Mouse (Mus musculus): Measurements from ENCODE around the gene Gm28035. TPM values are rescaled to one million over a fixed set of nuclear protein-coding genes. Genes with fewer than 3 reads are reported as not detected.

Gm28035 gene
- polyA plus RNA-seq (2014; fragmentation: Nextera tagmentation; extraction: Ambion mirVana) = 0.13 and 0.55 TPM in 2 replicates

DNA sequence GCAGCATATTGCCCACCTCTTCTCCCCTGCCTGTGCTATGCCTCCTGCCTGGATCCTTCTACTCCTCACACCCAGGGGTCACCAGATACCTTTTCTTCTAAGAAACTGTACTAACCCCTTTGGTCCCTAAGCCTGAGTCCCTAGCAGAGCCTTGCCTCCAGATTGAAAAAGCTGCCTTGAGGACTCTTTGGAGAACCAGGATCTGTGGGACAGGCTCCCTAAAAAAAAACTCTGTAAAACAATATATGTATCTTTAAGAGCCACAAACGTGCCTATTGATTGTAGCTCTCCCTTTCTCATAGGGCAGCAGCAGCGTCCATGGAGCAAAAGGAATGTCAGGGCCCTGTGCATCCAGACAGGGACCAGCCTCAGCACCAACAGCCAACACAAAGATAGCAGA, at the start of gene Gm28035:
TSS of gene Gm28035 (plus strand) at position 301 of the 400 bp plus-strand sequence.
- Histone ChIP-seq H3K36me3 (ENCODE audit: control insufficient read depth, insufficient read depth, low read length) (peaks cover 45% of the 10 kb centered on the region), H3K27me3 (ENCODE audit: control insufficient read depth, insufficient read depth, low read length) (no peaks in the 10 kb centered on the region), H3K27ac (replicated peaks in 1 of 2; ENCODE audit: control insufficient read depth in 1 of 2, insufficient read depth in 1 of 2, low read depth in 2 of 2, low read length in 2 of 2) (peak within 1 kb of the TSS; percentile 87 to 91), H3K9me3 (ENCODE audit: control insufficient read depth, low read length) (no peaks in the 10 kb centered on the region), H3K4me2 (ENCODE audit: low read length) (peak within 1 kb of the TSS; percentile 90), H3K9ac (ENCODE audit: low read length) (peak within 1 kb of the TSS; percentile 91), H3K4me3 (ENCODE audit: control insufficient read depth in 1 of 2, insufficient read depth in 1 of 2, low read depth in 1 of 2, low read length in 2 of 2) (peak within 1 kb of the TSS in 1 of 2 experiments; percentile 8; a peak in 2 of 4 replicates), H3K4me1 (ENCODE audit: control insufficient read depth in 2 of 2, insufficient read depth in 2 of 2, low read length in 2 of 2) (peaks cover 32 to 52% of the 10 kb centered on the region in 2 experiments)
- 51% methylated on average over 2 of the region's 2 CpGs for WGBS
- ATAC-seq (ENCODE audit: insufficient number of reproducible peaks, insufficient read depth, low FRiP score, low read depth) = no peak

DNA sequence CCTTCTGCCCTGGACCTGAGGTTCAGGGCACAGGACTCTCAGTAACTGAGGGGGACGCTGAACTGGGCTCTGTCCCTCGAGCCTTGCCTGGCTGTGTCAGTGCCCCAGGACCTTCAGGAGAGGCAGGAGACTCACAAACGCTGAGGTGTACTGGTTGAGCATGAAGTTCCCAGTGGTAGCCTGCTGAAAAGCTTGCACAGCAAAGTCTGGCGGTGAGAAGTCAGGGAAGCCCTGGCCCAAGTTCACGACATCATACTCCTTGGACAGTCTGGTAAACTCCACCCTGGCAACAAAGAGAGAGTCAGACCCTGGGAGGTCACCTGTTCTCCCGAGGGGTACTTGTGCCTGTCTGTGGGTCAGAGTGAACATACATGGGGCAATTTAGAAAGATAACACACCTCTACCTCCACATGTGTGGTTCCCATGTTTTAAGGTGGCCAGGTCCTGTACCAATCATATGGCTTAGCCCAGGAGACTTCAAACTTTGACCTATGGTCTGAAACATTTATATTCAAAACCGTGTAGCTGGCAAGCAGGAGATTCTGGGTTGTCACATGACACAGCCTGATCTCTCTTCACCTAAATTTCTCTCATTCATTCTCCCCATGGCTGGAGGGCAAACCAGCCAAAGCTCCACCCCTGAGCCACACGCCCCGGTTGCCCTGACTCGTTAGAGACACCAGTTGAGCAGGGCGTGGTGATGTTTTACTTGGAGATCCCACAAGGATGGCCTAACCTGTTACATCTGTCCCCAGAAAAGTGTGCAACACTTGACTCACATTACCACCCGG, 48.4 kb upstream of the Gm28035 start:
- no peaks in the 10 kb centered on the region for H3K9me3 ChIP-seq (ENCODE audit: control insufficient read depth, low read length)
- H3K4me1 ChIP-seq (ENCODE audit: control insufficient read depth in 2 of 2, insufficient read depth in 2 of 2, low read length in 2 of 2) = no peaks in the 10 kb centered on the region
- H3K4me3 ChIP-seq (ENCODE audit: control insufficient read depth in 1 of 2, insufficient read depth in 1 of 2, low read depth in 1 of 2, low read length in 2 of 2) = no peak overlapping the region
- no peak overlapping the region for H3K9ac ChIP-seq (ENCODE audit: low read length)
- H3K4me2 ChIP-seq (ENCODE audit: low read length) = no peak overlapping the region
- 86% methylated on average over 12 of the region's 12 CpGs for WGBS
- no peak overlapping the region for H3K27ac ChIP-seq (replicated peaks in 1 of 2; ENCODE audit: control insufficient read depth in 1 of 2, insufficient read depth in 1 of 2, low read depth in 2 of 2, low read length in 2 of 2)
- no peaks in the 10 kb centered on the region for H3K27me3 ChIP-seq (ENCODE audit: control insufficient read depth, insufficient read depth, low read length)
- no peak for ATAC-seq (ENCODE audit: insufficient number of reproducible peaks, insufficient read depth, low FRiP score, low read depth)
- no peaks in the 10 kb centered on the region for H3K36me3 ChIP-seq (ENCODE audit: control insufficient read depth, insufficient read depth, low read length)

DNA sequence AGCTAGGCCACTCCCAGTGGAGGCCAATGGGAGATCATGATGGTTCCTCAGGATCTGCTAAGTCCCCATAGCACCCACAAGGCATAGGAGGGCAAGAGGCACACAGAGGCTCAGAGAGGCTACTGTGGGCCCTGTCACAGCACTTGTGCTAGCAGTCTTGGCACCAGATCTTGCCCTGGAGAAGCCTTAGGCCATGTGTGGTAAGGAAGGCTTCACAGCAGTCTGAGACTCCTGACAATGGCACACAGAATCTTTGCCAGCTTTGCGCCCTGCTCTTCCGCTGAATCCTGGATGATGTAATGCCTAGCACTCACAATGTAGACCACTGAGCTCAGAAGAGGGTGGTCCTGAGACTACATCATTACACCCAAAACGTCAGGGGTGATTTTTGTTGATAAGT, 45.7 kb upstream of the Gm28035 start:
- peaks cover 0 to under 1% of the 10 kb centered on the region in 2 experiments; a peak in 1 of 4 replicates for H3K4me1 ChIP-seq (ENCODE audit: control insufficient read depth in 2 of 2, insufficient read depth in 2 of 2, low read length in 2 of 2)
- H3K27ac ChIP-seq (replicated peaks in 1 of 2; ENCODE audit: control insufficient read depth in 1 of 2, insufficient read depth in 1 of 2, low read depth in 2 of 2, low read length in 2 of 2) = no peak overlapping the region
- no peaks in the 10 kb centered on the region for H3K36me3 ChIP-seq (ENCODE audit: control insufficient read depth, insufficient read depth, low read length)
- no peaks in the 10 kb centered on the region for H3K27me3 ChIP-seq (ENCODE audit: control insufficient read depth, insufficient read depth, low read length)
- H3K9me3 ChIP-seq (ENCODE audit: control insufficient read depth, low read length) = no peaks in the 10 kb centered on the region
- H3K4me3 ChIP-seq (ENCODE audit: control insufficient read depth in 1 of 2, insufficient read depth in 1 of 2, low read depth in 1 of 2, low read length in 2 of 2) = no peak overlapping the region
- WGBS = 71% methylated on average over 3 of the region's 3 CpGs
- no peak overlapping the region for H3K9ac ChIP-seq (ENCODE audit: low read length)
- no peak for ATAC-seq (ENCODE audit: insufficient number of reproducible peaks, insufficient read depth, low FRiP score, low read depth)
- H3K4me2 ChIP-seq (ENCODE audit: low read length) = no peak overlapping the region

- Histone ChIP-seq H3K4me2 (ENCODE audit: low read length) (no peak overlapping the region), H3K4me1 (ENCODE audit: control insufficient read depth in 2 of 2, insufficient read depth in 2 of 2, low read length in 2 of 2) (peaks cover 2 to 13% of the 10 kb centered on the region in 2 experiments; a peak in 3 of 4 replicates), H3K36me3 (ENCODE audit: control insufficient read depth, insufficient read depth, low read length) (no peaks in the 10 kb centered on the region), H3K27ac (replicated peaks in 1 of 2; ENCODE audit: control insufficient read depth in 1 of 2, insufficient read depth in 1 of 2, low read depth in 2 of 2, low read length in 2 of 2) (no peak overlapping the region), H3K27me3 (ENCODE audit: control insufficient read depth, insufficient read depth, low read length) (no peaks in the 10 kb centered on the region), H3K9ac (ENCODE audit: low read length) (no peak overlapping the region), H3K4me3 (ENCODE audit: control insufficient read depth in 1 of 2, insufficient read depth in 1 of 2, low read depth in 1 of 2, low read length in 2 of 2) (no peak overlapping the region), H3K9me3 (ENCODE audit: control insufficient read depth, low read length) (no peaks in the 10 kb centered on the region)
- peak; percentile 13; the same call in 1 of the 2 replicates for ATAC-seq (ENCODE audit: insufficient number of reproducible peaks, insufficient read depth, low FRiP score, low read depth)
- 51% methylated on average over 4 of the region's 4 CpGs for WGBS
These were observed 42.3 kb upstream of the Gm28035 start for GRCm38 (mm10) chr2:30198021-30198420.

DNA sequence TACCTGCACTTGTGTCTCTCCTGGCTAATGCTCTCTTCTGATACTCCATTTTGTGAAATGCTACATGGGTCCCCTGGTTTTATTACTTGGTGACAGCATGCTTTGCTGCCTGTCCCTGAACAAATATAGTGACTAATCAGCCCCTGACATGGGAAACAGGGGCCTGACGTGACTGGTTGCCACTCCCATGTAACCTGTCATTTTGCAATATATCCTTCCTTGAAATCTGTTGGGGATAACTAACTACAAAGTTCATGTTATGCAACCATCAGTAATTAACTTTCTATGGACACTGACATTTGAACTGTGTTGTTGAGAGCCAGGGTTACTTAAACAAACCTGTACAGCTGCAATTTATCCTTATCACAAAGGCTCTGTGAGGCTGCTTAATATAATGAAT, 40.4 kb upstream of the Gm28035 start:
- 0 out of 4 replicates have a peak overlapping the region, but pooled peaks of 1 of the 2 experiments have one; percentile 37 for H3K27ac ChIP-seq (replicated peaks in 1 of 2; ENCODE audit: control insufficient read depth in 1 of 2, insufficient read depth in 1 of 2, low read depth in 2 of 2, low read length in 2 of 2)
- no peaks in the 10 kb centered on the region for H3K9me3 ChIP-seq (ENCODE audit: control insufficient read depth, low read length)
- H3K9ac ChIP-seq (ENCODE audit: low read length) = no peak overlapping the region; the same call in 1 of the 2 replicates
- H3K4me1 ChIP-seq (ENCODE audit: control insufficient read depth in 2 of 2, insufficient read depth in 2 of 2, low read length in 2 of 2) = peaks cover 2 to 19% of the 10 kb centered on the region in 2 experiments; a peak in 3 of 4 replicates
- H3K27me3 ChIP-seq (ENCODE audit: control insufficient read depth, insufficient read depth, low read length) = no peaks in the 10 kb centered on the region
- no peak for ATAC-seq (ENCODE audit: insufficient number of reproducible peaks, insufficient read depth, low FRiP score, low read depth)
- 32% methylated on average over 1 of the region's 1 CpGs for WGBS
- peak overlapping the region; percentile 11; the same call in 1 of the 2 replicates for H3K4me2 ChIP-seq (ENCODE audit: low read length)
- no peak overlapping the region for H3K4me3 ChIP-seq (ENCODE audit: control insufficient read depth in 1 of 2, insufficient read depth in 1 of 2, low read depth in 1 of 2, low read length in 2 of 2)
- no peaks in the 10 kb centered on the region for H3K36me3 ChIP-seq (ENCODE audit: control insufficient read depth, insufficient read depth, low read length)

GRCm38 (mm10) chr2:30200388-30200925, 39.9 kb upstream of the Gm28035 start:
- Histone ChIP-seq H3K4me2 (ENCODE audit: low read length) (peak overlapping the region; percentile 11; the same call in 1 of the 2 replicates), H3K27ac (replicated peaks in 1 of 2; ENCODE audit: control insufficient read depth in 1 of 2, insufficient read depth in 1 of 2, low read depth in 2 of 2, low read length in 2 of 2) (0 out of 4 replicates have a peak overlapping the region, but pooled peaks of 1 of the 2 experiments have one; percentile 37)

DNA sequence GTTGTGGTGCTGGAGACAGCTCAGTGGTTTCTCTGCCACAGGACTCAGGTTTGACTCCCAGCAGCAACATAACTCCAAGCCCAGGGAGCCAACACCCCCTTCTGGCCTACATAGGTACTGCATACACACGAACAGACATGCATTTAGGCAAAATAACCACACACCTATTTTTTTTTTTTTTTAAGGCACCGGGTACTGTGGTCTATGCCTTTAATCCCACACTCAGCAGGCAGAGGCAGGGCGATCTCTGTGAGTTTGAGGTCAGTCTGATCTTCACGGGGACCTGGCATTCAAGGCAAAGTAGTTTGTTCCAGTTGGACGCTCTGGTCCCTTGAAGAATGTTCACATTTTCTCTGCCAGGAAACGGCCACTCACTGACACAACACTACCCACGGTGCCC, 36.9 kb upstream of the Gm28035 start:
- Histone ChIP-seq H3K27me3 (ENCODE audit: control insufficient read depth, insufficient read depth, low read length) (no peaks in the 10 kb centered on the region), H3K9ac (ENCODE audit: low read length) (no peak overlapping the region), H3K4me3 (ENCODE audit: control insufficient read depth in 1 of 2, insufficient read depth in 1 of 2, low read depth in 1 of 2, low read length in 2 of 2) (no peak overlapping the region), H3K27ac (replicated peaks in 1 of 2; ENCODE audit: control insufficient read depth in 1 of 2, insufficient read depth in 1 of 2, low read depth in 2 of 2, low read length in 2 of 2) (no peak overlapping the region), H3K36me3 (ENCODE audit: control insufficient read depth, insufficient read depth, low read length) (no peaks in the 10 kb centered on the region), H3K9me3 (ENCODE audit: control insufficient read depth, low read length) (no peaks in the 10 kb centered on the region), H3K4me1 (ENCODE audit: control insufficient read depth in 2 of 2, insufficient read depth in 2 of 2, low read length in 2 of 2) (peaks cover 7 to 22% of the 10 kb centered on the region in 2 experiments; a peak in 3 of 4 replicates), H3K4me2 (ENCODE audit: low read length) (no peak overlapping the region)
- ATAC-seq (ENCODE audit: insufficient number of reproducible peaks, insufficient read depth, low FRiP score, low read depth) = no peak
- 75% methylated on average over 7 of the region's 7 CpGs for WGBS

More at GRCm38 (mm10) chr2:30200388-30200925, 39.9 kb upstream of the Gm28035 start:
- ATAC-seq (ENCODE audit: insufficient number of reproducible peaks, insufficient read depth, low FRiP score, low read depth) = no peak
- H3K9me3 ChIP-seq (ENCODE audit: control insufficient read depth, low read length) = no peaks in the 10 kb centered on the region
- 29% methylated on average over 5 of the region's 5 CpGs for WGBS
- peaks cover 2 to 19% of the 10 kb centered on the region in 2 experiments; a peak in 3 of 4 replicates for H3K4me1 ChIP-seq (ENCODE audit: control insufficient read depth in 2 of 2, insufficient read depth in 2 of 2, low read length in 2 of 2)
- H3K4me3 ChIP-seq (ENCODE audit: control insufficient read depth in 1 of 2, insufficient read depth in 1 of 2, low read depth in 1 of 2, low read length in 2 of 2) = no peak overlapping the region
- H3K9ac ChIP-seq (ENCODE audit: low read length) = no peak overlapping the region
- no peaks in the 10 kb centered on the region for H3K36me3 ChIP-seq (ENCODE audit: control insufficient read depth, insufficient read depth, low read length)
- H3K27me3 ChIP-seq (ENCODE audit: control insufficient read depth, insufficient read depth, low read length) = no peaks in the 10 kb centered on the region

All from heart, embryonic 14.5 days (tissue).